Mouse (Mus musculus) bone marrow macrophage, adult 2 months (primary cell): Measurements from ENCODE around the gene Selenow. TPM values are rescaled to one million over a fixed set of nuclear protein-coding genes. Genes with fewer than 3 reads are reported as not detected.

ENCODE experiments used
- H3K27ac ChIP-seq: 2 replicates; pipeline ENCODE4 v1.5.1; 2012; ENCODE audit warnings: low read depth, low read length; ENCODE audit not compliant: insufficient read depth
- H3K4me1 ChIP-seq: 2 replicates; pipeline ENCODE4 v1.6.1; 2012; ENCODE audit warnings: low read length; ENCODE audit not compliant: control insufficient read depth, insufficient read depth
- H3K4me3 ChIP-seq: 2 replicates; pipeline ENCODE4 v1.5.1; 2012; ENCODE audit warnings: mild to moderate bottlenecking, low read length, moderate library complexity; ENCODE audit not compliant: insufficient read depth
- CTCF ChIP-seq: IDR thresholded peaks from 2 replicates; pipeline ENCODE4 v1.5.1; 2012; ENCODE audit warnings: low read depth, mild to moderate bottlenecking, low read length, moderate library complexity
- POLR2A ChIP-seq: IDR thresholded peaks from 2 replicates; pipeline ENCODE4 v1.6.1; 2012; ENCODE audit warnings: mild to moderate bottlenecking, low read depth, low read length, borderline replicate concordance
- polyA plus RNA-seq: library from polyadenylated mRNA; stranded (reverse); fragments of >200 nt; gene quantifications from 2 replicates; pipeline ENCODE4 v1.2.4, GENCODE M21; 2012; ENCODE audit not compliant: missing spikeins, insufficient read depth, insufficient read length

Selenow gene
- polyA plus RNA-seq, 1 experiment, result 52.0 TPM

GRCm38 (mm10) chr7:15947653-15948260, 25.6 kb upstream of the Selenow start:
- Histone ChIP-seq H3K4me3 (no peak overlapping the region), H3K4me1 (peaks cover 16% of the 10 kb centered on the region), H3K27ac (no peak overlapping the region)
- no peak for TF ChIP-seq POLR2A
- TF ChIP-seq CTCF, result no peak

GRCm38 (mm10) chr7:15945721-15946536, 23.7 kb upstream of the Selenow start, which contains the start of gene Nop53:
Nop53 (minus strand) TSS chr7:15946074.
- Histone ChIP-seq H3K4me1 (peaks cover 16% of the 10 kb centered on the region), H3K4me3 (peak within 1 kb of the TSS; percentile 72), H3K27ac (peak within 1 kb of the TSS; percentile 83)
- TF ChIP-seq CTCF (no peak), POLR2A (no peak)

DNA sequence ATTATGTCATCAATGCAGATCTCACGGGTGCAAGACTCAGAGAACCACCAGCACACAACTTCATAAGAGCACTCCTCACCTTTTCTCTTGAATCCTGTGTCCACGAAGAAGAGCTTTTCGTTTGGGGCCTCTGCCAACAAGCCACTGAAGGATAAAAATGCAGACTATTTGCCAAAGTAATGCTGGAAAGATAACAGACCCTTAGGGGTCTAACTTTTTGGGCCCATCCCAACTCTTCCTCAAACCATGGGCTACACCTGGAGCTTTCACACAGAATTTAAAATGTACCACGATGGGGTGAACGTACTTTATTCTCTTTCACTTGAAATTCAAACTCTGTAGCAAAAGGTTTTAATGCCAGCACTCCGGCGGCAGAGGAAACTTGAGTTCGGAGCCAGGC, 23.0 kb upstream of the Selenow start:
- Histone ChIP-seq H3K4me3 (peak overlapping the region; percentile 72), H3K4me1 (peaks cover 16% of the 10 kb centered on the region), H3K27ac (peak overlapping the region; percentile 17; the same call in 1 of the 2 replicates)
- no peak for TF ChIP-seq CTCF
- no peak for TF ChIP-seq POLR2A

- peak overlapping the region; percentile 21; the same call in 1 of the 2 replicates for H3K4me3 ChIP-seq
- TF ChIP-seq POLR2A (no peak), CTCF (no peak)
- H3K27ac ChIP-seq, result no peak overlapping the region
- peaks cover 13% of the 10 kb centered on the region for H3K4me1 ChIP-seq
These were observed 22.1 kb upstream of the Selenow start for GRCm38 (mm10) chr7:15944311-15944710.

DNA sequence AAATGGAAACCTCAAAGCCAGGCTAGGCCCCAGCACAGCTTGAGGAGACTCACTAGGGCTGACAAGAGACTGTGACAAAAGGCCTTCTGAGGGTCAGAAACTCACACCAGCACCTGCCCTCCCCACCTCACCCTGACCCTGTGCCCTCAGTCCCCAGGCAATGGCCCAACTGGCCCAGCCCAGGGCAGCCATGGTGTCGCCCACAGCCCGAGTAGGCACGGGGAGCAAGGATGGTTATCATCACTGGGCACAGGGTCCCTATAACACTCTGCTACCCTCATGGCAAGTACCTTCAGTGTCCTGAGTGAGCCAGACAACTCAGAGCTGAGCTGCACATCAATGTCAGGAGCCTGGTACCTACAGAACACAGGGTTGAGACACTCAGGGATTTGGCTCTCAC, 16.4 kb upstream of the Selenow start:
- no peaks in the 10 kb centered on the region for H3K4me1 ChIP-seq
- H3K27ac ChIP-seq, result no peak overlapping the region
- TF ChIP-seq POLR2A, result no peak
- TF ChIP-seq CTCF, result no peak
- H3K4me3 ChIP-seq, result no peak overlapping the region

DNA sequence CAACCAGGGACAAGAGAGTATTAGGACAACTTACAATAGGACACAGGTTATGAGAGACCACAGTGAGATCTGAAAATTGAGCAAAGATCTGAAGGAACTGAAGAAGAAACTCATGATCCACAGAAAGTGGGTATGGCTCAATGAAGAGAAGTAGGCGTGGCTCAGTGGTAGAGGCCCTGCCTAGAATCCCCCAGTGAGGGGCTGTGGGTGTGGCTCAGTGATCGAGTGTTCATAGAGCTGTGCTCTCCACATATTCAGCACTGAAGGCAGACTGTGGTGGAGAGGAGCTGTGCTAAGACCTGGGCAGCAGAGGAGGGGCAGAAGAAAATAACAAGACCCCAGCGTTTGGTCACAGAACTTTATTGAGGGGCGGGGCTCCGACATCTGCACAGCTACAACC, 15.3 kb upstream of the Selenow start:
- TF ChIP-seq POLR2A (no peak), CTCF (no peak)
- H3K27ac ChIP-seq, result no peak overlapping the region

GRCm38 (mm10) chr7:15933437-15934359, 11.5 kb upstream of the Selenow start:
- Histone ChIP-seq H3K4me1 (no peaks in the 10 kb centered on the region), H3K27ac (no peak overlapping the region), H3K4me3 (no peak overlapping the region)
- no peak for TF ChIP-seq CTCF

More for the DNA sequence above, 15.3 kb upstream of the Selenow start:
- no peak overlapping the region for H3K4me3 ChIP-seq
- H3K4me1 ChIP-seq, result no peaks in the 10 kb centered on the region

DNA sequence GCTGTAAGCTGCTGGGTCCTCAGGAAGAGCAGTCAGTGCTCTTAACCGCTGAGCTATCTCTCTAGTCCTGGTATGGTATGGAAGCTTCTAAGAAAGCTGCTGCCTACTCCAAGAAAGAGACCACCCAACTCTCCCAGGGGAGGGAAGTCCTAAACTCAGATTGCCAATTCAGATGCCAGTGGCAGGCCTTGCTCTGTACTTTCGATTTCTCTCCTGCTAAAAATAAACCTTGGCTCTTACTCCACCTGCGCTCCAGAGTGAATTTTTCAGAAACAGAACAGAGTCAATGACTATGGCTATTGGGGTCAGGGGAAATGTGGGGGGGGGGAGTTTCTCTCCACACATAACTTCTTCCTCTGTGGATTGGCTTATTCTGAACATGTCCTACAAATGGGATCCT, 9.4 kb upstream of the Selenow start:
- no peak for TF ChIP-seq CTCF
- TF ChIP-seq POLR2A, result no peak
- Histone ChIP-seq H3K4me3 (no peak overlapping the region), H3K4me1 (no peaks in the 10 kb centered on the region), H3K27ac (no peak overlapping the region)

- no peak overlapping the region for H3K27ac ChIP-seq
- TF ChIP-seq POLR2A (no peak), CTCF (no peak)
- no peak overlapping the region for H3K4me3 ChIP-seq
- H3K4me1 ChIP-seq, result no peaks in the 10 kb centered on the region
These were observed 8.3 kb upstream of the Selenow start for GRCm38 (mm10) chr7:15930543-15930942.

DNA sequence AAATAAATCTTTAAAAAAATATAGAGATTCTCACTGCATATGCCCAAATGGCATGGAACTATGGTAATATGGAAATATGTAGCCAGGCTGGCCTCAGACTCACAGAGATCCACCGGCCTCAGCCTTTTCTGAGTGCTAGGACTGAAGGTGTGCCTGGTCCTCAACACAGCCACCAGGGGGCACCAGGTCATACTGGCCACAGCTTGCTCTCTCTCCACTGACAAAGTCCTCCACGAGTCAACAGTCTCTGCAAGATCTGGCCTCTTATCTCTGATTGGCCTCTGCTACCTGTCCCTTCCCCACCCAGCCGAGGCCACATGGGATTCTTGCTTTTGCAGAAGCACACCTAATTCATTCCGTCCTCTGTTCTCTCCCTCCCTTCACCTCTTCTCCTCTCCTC, 7.7 kb upstream of the Selenow start:
- Histone ChIP-seq H3K4me3 (no peak overlapping the region), H3K4me1 (no peaks in the 10 kb centered on the region), H3K27ac (no peak overlapping the region)
- TF ChIP-seq POLR2A, result no peak
- peak; percentile 32 for TF ChIP-seq CTCF
